Mouse (Mus musculus) brain, adult 2 months (tissue): ENCODE measurements around the gene Krtap15.

Source experiments
- DNase-seq: peaks from one replicate; pipeline ENCODE4 v3.0.0; 2011; ENCODE audit warnings: low read depth, low spot score

Gene Krtap15

DNA sequence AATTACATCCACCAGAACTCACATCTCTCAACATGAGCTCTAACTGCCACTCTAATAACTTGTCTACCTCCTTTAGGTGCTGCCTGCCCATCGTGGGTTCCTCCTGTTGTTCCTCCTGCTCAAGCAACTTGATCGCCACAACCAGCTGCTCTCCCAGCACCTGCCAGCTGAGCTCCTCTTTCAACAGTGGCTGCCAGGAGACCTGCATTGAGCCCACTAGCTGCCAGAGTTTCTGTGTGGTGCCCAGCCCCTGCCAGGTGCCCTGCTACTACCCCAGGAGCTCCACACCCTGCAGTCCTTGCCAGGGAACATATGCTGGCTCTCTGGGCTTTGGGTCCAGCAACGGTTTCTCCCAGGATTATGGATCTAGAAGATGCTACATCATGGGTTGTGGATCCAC, at the start of gene Krtap15:
Krtap15 (plus strand) TSS at position 150 of the 400 bp plus-strand sequence.
- no peak for DNase-seq

DNA sequence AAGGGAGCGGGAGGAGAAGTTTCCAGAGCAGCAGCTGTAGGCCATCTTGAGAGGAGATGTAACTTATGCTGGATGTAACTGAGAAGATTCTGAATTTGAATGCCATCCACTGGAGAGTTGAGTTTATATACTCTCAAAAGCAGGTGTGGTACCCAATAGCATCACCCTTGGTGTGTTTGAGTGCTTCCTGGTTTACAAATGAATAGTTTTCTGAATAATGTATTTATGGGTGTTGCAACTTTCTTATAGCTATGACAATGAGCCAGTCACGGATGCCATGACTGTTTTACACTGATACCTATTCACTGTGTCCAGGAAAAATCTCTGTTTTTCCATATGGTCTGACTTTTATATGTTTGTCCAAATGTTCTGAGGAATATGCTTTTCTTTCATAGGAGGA, 45.9 kb upstream of the Krtap15 start, which contains the start of gene 2310057N15Rik:
2310057N15Rik (minus strand) TSS at position 101 of the 400 bp plus-strand sequence.
- no peak for DNase-seq

DNA sequence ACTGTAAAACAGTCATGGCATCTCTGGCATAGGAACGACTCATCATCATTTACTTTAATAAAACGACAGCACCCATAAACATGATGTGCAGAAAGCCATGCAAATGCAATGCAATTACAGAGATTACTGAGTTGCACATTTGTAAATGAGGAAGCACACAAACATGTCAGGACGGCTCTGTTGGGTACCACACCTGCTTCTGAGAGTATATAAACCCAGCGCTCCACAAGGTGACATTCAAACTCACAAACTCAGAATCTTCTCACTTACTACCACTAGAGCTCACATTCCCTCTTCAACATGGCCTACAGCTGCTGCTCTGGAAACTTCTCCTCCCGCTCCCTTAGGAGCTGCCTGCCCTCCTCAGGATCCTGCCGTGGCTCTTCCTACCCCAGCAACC, 42.4 kb upstream of the Krtap15 start, which contains the start of gene Gm5965:
Gm5965 (plus strand) TSS at position 301 of the 400 bp plus-strand sequence.
- DNase-seq: no peak

DNA sequence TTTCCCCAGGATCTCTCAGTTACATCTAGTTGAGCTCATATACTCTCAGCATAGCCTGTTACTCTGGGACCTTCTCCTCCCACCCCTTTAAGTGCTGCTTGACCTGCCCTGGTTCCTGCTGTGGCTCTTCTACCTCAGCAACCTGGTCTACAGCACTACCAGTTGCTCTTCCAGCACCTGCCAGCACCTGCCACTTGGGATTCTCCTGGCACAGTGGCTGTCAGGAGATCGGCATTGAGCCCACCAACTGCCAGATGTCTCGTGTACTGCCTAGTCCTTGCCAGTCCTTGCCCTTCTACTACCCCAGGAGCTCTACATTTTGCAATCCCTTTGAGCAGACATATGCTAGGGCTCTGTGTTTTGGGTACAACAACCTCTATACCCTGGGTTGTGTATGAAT, 33.2 kb upstream of the Krtap15 start:
- no peak for DNase-seq

DNA sequence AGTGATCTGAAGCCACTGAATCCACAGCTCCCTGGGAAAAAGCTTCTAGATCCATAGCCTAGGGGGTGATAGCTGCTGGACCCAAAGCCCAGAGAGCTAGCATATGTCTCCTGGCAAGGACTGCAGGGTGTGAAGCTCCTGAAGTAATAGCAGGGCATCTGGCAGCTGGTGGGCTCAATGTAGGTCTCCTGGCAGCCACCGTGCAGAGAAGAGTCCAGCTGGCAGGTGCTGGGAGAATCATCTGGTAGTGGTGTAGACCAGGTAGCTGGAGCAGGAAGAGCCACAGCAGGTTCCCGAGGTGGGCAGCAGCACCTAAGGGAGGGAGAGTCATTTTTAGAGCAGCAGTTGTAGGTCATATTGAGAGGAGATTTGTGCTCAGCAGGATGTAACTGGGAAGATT, 8.2 kb upstream of the Krtap15 start, which contains the start of gene Gm20741:
Gm20741 (minus strand) TSS at position 394 of the 400 bp plus-strand sequence.
- peak; percentile 66 for DNase-seq

DNA sequence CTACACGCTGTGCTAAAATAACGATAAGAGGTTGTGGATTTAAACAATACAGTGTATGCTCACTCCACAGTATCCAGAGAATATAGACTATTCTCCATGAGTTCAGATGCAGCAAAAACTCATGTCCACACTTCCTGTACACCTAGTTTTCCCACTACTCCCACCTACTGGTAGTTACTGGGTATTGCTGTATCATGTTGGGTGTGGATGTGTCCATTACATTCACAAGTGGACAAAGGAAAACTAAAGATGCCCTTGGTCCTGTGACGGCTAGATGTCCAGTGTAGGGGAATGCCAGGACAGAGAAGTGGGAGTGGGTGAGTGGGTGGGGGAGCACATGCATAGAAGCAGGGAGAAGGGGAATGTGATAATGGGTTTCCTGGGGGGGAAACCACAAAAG, 3.7 kb downstream of the Krtap15 start:
- DNase-seq: peak; percentile 35

DNA sequence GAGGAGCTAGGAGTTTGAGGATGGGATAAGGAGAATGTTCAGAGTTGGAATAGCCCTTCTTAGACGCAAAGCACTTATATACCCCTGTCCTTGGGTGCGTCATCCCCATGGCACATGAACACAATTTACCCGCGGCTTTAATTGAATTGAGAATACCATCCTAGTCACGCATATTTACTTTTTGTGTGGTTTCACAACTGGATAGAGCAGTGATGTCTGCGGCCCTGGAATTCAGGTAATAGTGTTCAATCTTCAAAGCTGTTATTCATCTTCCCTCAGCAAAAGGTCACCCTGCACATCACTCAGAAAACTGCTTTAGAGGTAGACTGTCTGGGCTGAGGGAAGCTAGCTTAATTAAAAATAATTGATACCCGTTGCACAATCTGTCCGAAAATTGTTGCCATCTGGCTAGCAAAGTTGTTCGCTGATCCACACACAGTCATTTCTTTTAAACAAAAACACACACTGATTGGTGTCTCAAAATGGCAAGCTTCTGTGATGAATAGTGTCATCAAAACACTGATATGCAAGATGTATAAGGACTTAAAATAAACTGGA, 6.2 kb downstream of the Krtap15 start, which contains the start of gene Krtap14:
Krtap14 (minus strand) TSS at position 51 of the 558 bp plus-strand sequence.
- DNase-seq: peak; percentile 8

DNA sequence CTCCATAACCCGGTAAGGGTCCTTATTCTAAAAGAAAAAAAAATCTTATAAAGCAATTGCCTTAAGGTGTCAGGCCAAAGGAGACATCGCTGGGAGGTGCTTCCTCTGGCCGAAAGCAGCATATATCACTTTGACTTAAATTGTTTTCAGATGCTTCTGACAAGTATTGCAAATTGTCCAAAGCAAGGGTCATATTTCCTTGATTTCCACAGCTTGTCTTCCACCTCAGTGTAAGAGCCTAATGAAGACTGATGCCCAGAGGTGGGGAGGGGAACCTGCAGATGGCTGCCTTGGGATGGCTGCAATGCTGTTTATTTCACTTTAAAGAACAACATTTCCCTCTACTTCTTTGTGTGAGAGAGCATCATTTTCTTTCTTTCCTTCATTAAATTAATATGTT, 7.0 kb downstream of the Krtap15 start:
- DNase-seq: no peak

DNA sequence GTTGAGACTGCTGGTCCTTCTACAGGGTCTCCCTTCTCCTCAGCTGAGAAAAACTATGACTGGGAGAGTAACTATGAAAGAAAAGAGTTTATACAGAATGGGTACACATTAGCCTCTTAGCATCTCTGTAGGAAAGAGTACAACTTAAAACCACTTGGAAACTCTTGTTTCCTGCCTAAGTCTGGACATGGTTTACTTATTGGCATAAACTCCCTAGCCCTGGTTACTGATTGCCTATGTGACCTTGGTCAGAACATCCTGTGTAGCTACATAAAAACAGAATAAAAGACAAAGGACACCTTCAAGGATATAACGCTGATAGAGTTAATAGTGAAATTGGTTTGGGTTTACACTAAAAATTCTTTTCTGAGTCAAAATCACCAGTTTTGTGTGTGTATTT, 27.3 kb downstream of the Krtap15 start:
- DNase-seq: no peak

DNA sequence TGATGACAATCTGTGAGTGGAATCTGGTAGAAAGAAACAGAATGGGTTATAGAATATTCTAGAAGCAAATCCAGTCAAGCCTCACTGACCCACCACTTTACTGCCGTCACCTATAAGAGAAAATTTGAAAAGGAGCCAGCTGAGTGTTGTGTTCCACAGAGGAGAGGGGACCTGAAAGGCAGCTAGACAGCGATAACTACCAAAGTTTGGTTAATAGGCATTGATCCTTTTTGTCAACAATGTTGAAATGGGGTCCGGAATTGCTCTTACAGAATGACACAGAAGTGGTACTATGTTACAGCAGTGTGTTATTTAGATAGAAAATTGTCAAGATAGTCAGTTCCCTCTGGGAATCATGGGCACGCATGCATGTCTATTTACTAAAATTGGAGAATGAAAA, 28.5 kb downstream of the Krtap15 start:
- no peak for DNase-seq

DNA sequence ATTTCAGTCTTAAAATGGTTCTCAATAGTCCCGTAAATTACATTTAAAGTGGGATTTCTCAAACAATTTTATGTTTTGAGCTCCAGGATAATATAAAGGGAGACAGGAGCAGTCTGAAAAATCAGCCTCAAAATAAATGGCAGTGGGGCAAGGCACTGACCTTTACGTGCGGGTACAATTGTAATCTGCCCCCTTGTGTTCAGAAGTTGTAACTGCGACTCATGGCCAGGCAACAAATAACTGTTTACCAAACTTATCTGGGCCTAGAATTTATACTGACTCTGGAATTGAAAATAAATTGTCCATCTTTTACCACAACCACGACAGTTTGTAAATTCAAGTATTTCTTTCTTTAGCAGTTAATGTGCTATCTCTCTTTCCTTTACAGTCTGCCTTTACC, 31.4 kb downstream of the Krtap15 start:
- peak; percentile 28 for DNase-seq

DNA sequence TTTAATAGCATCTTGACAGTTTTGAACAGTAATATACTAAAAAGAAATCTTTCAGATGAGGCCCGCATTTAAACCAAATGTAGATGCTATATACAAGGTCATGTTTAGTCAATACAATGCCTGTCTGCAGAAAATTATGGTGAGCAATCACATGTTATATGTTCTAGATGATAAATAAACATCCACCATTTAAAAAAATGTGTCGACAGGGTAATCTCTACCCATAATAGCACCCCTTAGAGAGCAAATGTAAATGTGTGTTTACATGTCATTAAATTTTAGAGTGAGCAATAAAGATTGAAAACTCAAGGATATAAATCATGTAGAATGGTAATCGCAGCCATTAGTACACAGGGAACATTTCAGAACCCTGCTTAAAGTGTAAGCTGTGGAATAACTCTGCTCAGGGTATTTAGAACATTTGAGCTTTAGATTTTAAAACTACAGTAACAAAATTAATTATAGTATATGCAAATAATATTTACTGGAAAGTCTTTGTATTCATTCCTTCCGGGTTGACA, 44.9 kb downstream of the Krtap15 start:
- DNase-seq: no peak

DNA sequence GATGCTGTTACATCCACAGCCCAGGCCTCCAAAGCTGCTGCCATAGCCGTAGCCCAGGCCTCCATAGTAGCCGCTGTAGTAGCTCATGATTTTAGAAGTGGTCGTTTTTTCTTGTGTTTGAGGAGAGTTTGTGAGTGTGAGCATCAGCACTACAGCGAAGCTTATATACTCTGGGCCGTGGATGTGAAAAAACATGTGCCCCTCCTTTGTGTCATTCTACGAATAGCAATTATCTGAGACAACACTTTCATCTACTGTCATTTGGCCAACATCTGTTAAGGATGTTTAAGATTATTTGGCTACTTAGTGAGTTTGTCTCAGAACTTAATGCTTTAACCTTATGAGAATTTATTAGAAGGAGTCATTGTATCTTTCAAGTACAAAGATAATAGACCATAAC, 49.3 kb downstream of the Krtap15 start, which contains the start of gene Krtap19-1:
Krtap19-1 (minus strand) TSS at position 101 of the 400 bp plus-strand sequence.
- no peak for DNase-seq

DNA sequence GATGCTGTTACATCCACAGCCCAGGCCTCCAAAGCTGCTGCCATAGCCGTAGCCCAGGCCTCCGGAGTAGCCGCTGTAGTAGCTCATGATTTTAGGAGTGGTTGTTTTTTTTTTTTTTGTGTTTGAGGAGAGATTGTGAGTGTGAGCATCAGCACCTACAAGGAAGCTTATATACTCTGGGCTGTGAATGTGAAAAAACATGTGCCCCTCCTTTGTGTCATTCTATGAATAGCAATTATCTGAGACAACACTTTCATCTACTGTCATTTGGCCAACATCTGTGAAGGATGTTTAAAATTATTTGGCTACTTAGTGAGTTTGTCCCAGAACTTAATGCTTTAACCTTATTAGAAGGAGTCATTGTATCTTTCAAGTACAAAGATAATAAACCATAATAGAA, 54.2 kb downstream of the Krtap15 start, which contains the start of gene Krtap19-2:
Krtap19-2 (minus strand) TSS at position 101 of the 400 bp plus-strand sequence.
- DNase-seq: no peak

DNA sequence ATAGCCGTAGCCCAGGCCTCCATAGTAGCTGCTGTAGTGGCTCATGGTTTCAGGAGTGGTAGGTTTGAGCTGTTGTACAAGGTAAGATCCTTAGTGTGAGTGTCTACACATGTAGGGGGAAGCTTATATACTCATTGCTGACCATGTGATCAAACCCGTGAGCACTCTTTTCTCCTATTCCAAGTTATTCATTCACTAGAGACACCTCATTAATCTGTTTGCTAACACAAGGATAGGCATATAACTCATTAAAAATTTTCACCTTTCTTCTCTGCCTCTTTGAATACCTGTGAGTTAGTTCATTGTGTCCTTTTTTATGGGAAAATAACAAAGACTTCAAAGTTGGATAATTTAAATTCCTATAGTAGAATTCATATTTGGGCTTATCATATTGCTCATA, 57.9 kb downstream of the Krtap15 start, which contains the start of gene Krtap19-3:
Krtap19-3 (minus strand) TSS at position 101 of the 400 bp plus-strand sequence.
- DNase-seq: no peak
